ENCODE assay signal across 7 mouse cellular contexts in genomic region chr11:93885572-93886410, GRCm38 (mm10). TPM values are rescaled to one million over a fixed set of nuclear protein-coding genes. Genes with fewer than 3 reads are reported as not detected.
DNase-seq lines count a peak whose midpoint lies in the region; ATAC-seq lines count a peak whose summit lies in the region.

Gene Utp18 (minus strand): TSS chr11:93885766.
Gene Mbtd1 (plus strand): TSS chr11:93885852.

- H3K27me3 ChIP-seq in intestine, embryonic 15.5 days (replicated peaks) = no peaks in the 10 kb centered on the region
- no peaks in the 10 kb centered on the region for H3K27me3 ChIP-seq in midbrain, embryonic 10.5 days (ENCODE audit: low read depth, poor library complexity, severe bottlenecking)

- no peaks in the 10 kb centered on the region for H3K9me3 ChIP-seq in intestine, embryonic 15.5 days
- no peaks in the 10 kb centered on the region for H3K9me3 ChIP-seq in midbrain, embryonic 10.5 days (replicated peaks)

- H3K36me3 ChIP-seq in intestine, embryonic 15.5 days = no peaks in the 10 kb centered on the region
- H3K36me3 ChIP-seq in midbrain, embryonic 10.5 days = peaks cover 36% of the 10 kb centered on the region

- H3K27ac ChIP-seq in intestine, embryonic 15.5 days = peak within 1 kb of the TSS; percentile 93
- H3K27ac ChIP-seq in midbrain, embryonic 10.5 days (replicated peaks) = peak within 1 kb of the TSS; percentile 99

- H3K9ac ChIP-seq in intestine, embryonic 15.5 days = peak within 1 kb of the TSS; percentile 93

- under 1% methylated on average over 75 of the region's 83 CpGs for WGBS in intestine, embryonic 15.5 days
- under 1% methylated on average over 83 of the region's 83 CpGs for WGBS in midbrain, embryonic 10.5 days

- H3K4me3 ChIP-seq in intestine, embryonic 15.5 days (replicated peaks) = peak within 1 kb of the TSS; percentile 96
- H3K4me3 ChIP-seq in midbrain, embryonic 10.5 days = peak within 1 kb of the TSS; percentile 98

- intact Hi-C loops in left cerebral cortex, postnatal 25 days (cut with DNase I) = no loop called here

- peak; percentile 97 for ATAC-seq in intestine, embryonic 15.5 days

- H3K4me1 ChIP-seq in intestine, embryonic 15.5 days (replicated peaks) = peaks cover 10% of the 10 kb centered on the region
- peaks cover 32% of the 10 kb centered on the region for H3K4me1 ChIP-seq in midbrain, embryonic 10.5 days

- DNase-seq in adrenal gland, adult (ENCODE audit: inconsistent age in 2 of 2, low spot score in 1 of 2) = peak; percentile 99
- peak; percentile 97 for DNase-seq in embryo, embryonic 10.5 days (ENCODE audit: low spot score)
- peak; percentile 98 for DNase-seq in gastrocnemius, postnatal 25 days
- DNase-seq in left cerebral cortex, postnatal 25 days (ENCODE audit: low spot score in 2 of 2) = peak; percentile 99
- DNase-seq in midbrain, embryonic 10.5 days (ENCODE audit: low spot score) = peak; percentile 98
- peak; percentile 99 for DNase-seq in right cerebral cortex, postnatal 4 days

- H3K4me2 ChIP-seq in intestine, embryonic 15.5 days (replicated peaks) = peak within 1 kb of the TSS; percentile 86

RNA-seq across cellular contexts. Expression of gene Utp18, which starts in this region (rescaled TPM):
- total RNA-seq in gastrocnemius, postnatal 25 days (2021) = 1 to 10 TPM; 8.2 to 8.7 TPM
- polyA plus RNA-seq in intestine, embryonic 15.5 days (2015; fragmentation: Nextera tagmentation; extraction: Ambion mirVana) = 26.3 and 30.2 TPM in 2 replicates
- 10 to 100 TPM; 23.7 to 24.9 TPM for total RNA-seq in left cerebral cortex, postnatal 25 days (2021)
- polyA plus RNA-seq in midbrain, embryonic 10.5 days (2016; fragmentation: Nextera tagmentation; extraction: Ambion mirVana) = 32.3 and 38.1 TPM in 2 replicates

RNA-seq across cellular contexts. Expression of gene Mbtd1, which starts in this region (rescaled TPM):
- total RNA-seq in gastrocnemius, postnatal 25 days (2021) = 10 to 100 TPM in 1 of 2 experiments, 1 to 10 TPM in 1; 9.0 to 10.4 TPM
- 21.7 and 24.2 TPM in 2 replicates for polyA plus RNA-seq in intestine, embryonic 15.5 days (2015; fragmentation: Nextera tagmentation; extraction: Ambion mirVana)
- total RNA-seq in left cerebral cortex, postnatal 25 days (2021) = 10 to 100 TPM; 28.1 to 34.1 TPM
- polyA plus RNA-seq in midbrain, embryonic 10.5 days (2016; fragmentation: Nextera tagmentation; extraction: Ambion mirVana) = 32.0 and 37.4 TPM in 2 replicates

Comparison
In these comparisons a context has a peak if more than half of its experiments do, and no peak if none do; other contexts are left out.
1. Peak in every context shown above with its lines: DNase-seq, ATAC-seq, H3K4me3 ChIP-seq and H3K27ac ChIP-seq.